Mouse (Mus musculus) Patski (cell line): ENCODE data around the gene Enpp1. TPM values are rescaled to one million over a fixed set of nuclear protein-coding genes. Genes with fewer than 3 reads are reported as not detected.

Experiments used
- ATAC-seq: fragments of 100-300 bp; one replicate; pipeline ENCODE4 v1.8.0; 2021
- CTCF ChIA-PET: fragments of 350-600 bp; sonication (Branson Sonifier 250); formaldehyde crosslinking; loops from one replicate; lab custom pipeline; 2022; ENCODE audit warnings: inconsistent platforms; lab: Charles Lee
- POLR2A ChIA-PET: fragments of 350-600 bp; sonication (Branson Sonifier 250); formaldehyde crosslinking; loops from one replicate; lab custom pipeline; 2022; ENCODE audit warnings: antibody characterized with exemption, inconsistent platforms; lab: Charles Lee
- DNase-seq: peaks from one replicate; pipeline ENCODE4 v3.0.0-alpha.2; 2011; ENCODE audit warnings: low read depth, low spot score
- H3K27me3 ChIP-seq: fragments of 371-371 bp; one replicate; pipeline ENCODE4 v1.5.1; 2021
- CTCF ChIP-seq: fragments of 100-300 bp; IDR thresholded peaks from one replicate; pipeline ENCODE4 v1.5.1; 2021
- in situ Hi-C: fragments of 300-500 bp; cut with MboI; formaldehyde crosslinking; loops from 3 replicates; pipeline ENCODE4 v1.11.1; 2018; ENCODE audit warnings: low pct_unique_long_range_greater_than_20kb, mixed read lengths
- polyA plus RNA-seq: library from polyadenylated mRNA; unstranded; gene quantifications from one replicate; pipeline ENCODE4 v1.2.3, GENCODE M21; 2021

The Enpp1 gene
- polyA plus RNA-seq, 1 experiment from 2014 or later, result 4.0 TPM

- no peak for DNase-seq
- no peak for TF ChIP-seq CTCF
- in situ Hi-C loops, result no loop called here
- no peaks in the 10 kb centered on the region for H3K27me3 ChIP-seq
- no peak for ATAC-seq
- ChIA-PET POLR2A (no interaction called here), CTCF (no interaction called here)
These were observed 1.6 kb downstream of the Enpp1 start for GRCm38 (mm10) chr10:24710361-24710760.

- in situ Hi-C loops, result no loop called here
- no peak for ATAC-seq
- POLR2A ChIA-PET, result no interaction called here
These were observed 4.2 kb downstream of the Enpp1 start for GRCm38 (mm10) chr10:24707745-24708144.

GRCm38 (mm10) chr10:24706431-24707140 lies 5.4 kb downstream of the Enpp1 start:
- CTCF ChIA-PET, result no interaction called here
- in situ Hi-C loops, result no loop called here
- POLR2A ChIA-PET, result no interaction called here
- no peak for TF ChIP-seq CTCF
- H3K27me3 ChIP-seq, result no peaks in the 10 kb centered on the region
- peak; percentile 61 for ATAC-seq
- peak; percentile 19 for DNase-seq

More at GRCm38 (mm10) chr10:24707745-24708144, 4.2 kb downstream of the Enpp1 start:
- TF ChIP-seq CTCF, result no peak
- H3K27me3 ChIP-seq, result no peaks in the 10 kb centered on the region
- CTCF ChIA-PET, result interaction anchor here (1.2 kb wide), 1 partner anchor 54 kb away, joined by 3 read pairs; no protein-coding TSS in a partner anchor
- no peak for DNase-seq

- in situ Hi-C loops, result no loop called here
- H3K27me3 ChIP-seq, result no peaks in the 10 kb centered on the region
- CTCF ChIA-PET, result interaction anchor here (1.1 to 1.2 kb wide), 2 partner anchors 11 to 49 kb away, joined by 3 read pairs; no protein-coding TSS in a partner anchor
- DNase-seq (no peak), ATAC-seq (no peak)
- POLR2A ChIA-PET, result no interaction called here
- TF ChIP-seq CTCF, result no peak
These were observed 9.3 kb downstream of the Enpp1 start for GRCm38 (mm10) chr10:24702698-24703097.

- no peak for ATAC-seq
- peaks cover 3% of the 10 kb centered on the region for H3K27me3 ChIP-seq
- TF ChIP-seq CTCF, result no peak
- DNase-seq, result no peak
- in situ Hi-C loops, result no loop called here
- POLR2A ChIA-PET, result no interaction called here
- CTCF ChIA-PET, result no interaction called here
These were observed 13.7 kb downstream of the Enpp1 start for GRCm38 (mm10) chr10:24698131-24698775.

GRCm38 (mm10) chr10:24696761-24697160 lies 15.2 kb downstream of the Enpp1 start:
- ATAC-seq (no peak), DNase-seq (no peak)
- CTCF ChIA-PET, result no interaction called here
- POLR2A ChIA-PET, result no interaction called here
- H3K27me3 ChIP-seq, result peaks cover 3% of the 10 kb centered on the region
- no peak for TF ChIP-seq CTCF
- in situ Hi-C loops, result no loop called here

- peaks cover 3% of the 10 kb centered on the region for H3K27me3 ChIP-seq
- DNase-seq, result no peak
- TF ChIP-seq CTCF, result no peak
- POLR2A ChIA-PET, result no interaction called here
- in situ Hi-C loops, result no loop called here
- CTCF ChIA-PET, result no interaction called here
- ATAC-seq, result no peak
These were observed 16.2 kb downstream of the Enpp1 start for GRCm38 (mm10) chr10:24695786-24696185.

- ChIA-PET CTCF (interaction anchor here (1.2 to 1.6 kb wide), 2 partner anchors 22 to 23 kb away, joined by 3 to 4 read pairs; no protein-coding TSS in a partner anchor), POLR2A (no interaction called here)
- DNase-seq (no peak), ATAC-seq (no peak)
- peaks cover 3% of the 10 kb centered on the region for H3K27me3 ChIP-seq
- no peak for TF ChIP-seq CTCF
- in situ Hi-C loops, result no loop called here
These were observed 29.3 kb downstream of the Enpp1 start for GRCm38 (mm10) chr10:24682518-24683104.

GRCm38 (mm10) chr10:24677681-24678080 lies 34.3 kb downstream of the Enpp1 start:
- no peak for ATAC-seq
- POLR2A ChIA-PET, result no interaction called here
- CTCF ChIA-PET, result no interaction called here

GRCm38 (mm10) chr10:24674261-24674660 lies 37.7 kb downstream of the Enpp1 start:
- no peak for ATAC-seq
- H3K27me3 ChIP-seq, result no peaks in the 10 kb centered on the region
- ChIA-PET POLR2A (interaction anchor here (0.8 kb wide), 1 partner anchor 12 kb away, joined by 5 read pairs; no protein-coding TSS in a partner anchor), CTCF (no interaction called here)
- in situ Hi-C loops, result no loop called here
- DNase-seq, result no peak
- TF ChIP-seq CTCF, result no peak

More at GRCm38 (mm10) chr10:24677681-24678080, 34.3 kb downstream of the Enpp1 start:
- no peaks in the 10 kb centered on the region for H3K27me3 ChIP-seq
- in situ Hi-C loops, result no loop called here
- TF ChIP-seq CTCF, result no peak
- no peak for DNase-seq

GRCm38 (mm10) chr10:24672948-24673347 lies 39.0 kb downstream of the Enpp1 start:
- H3K27me3 ChIP-seq, result no peaks in the 10 kb centered on the region
- TF ChIP-seq CTCF, result no peak
- POLR2A ChIA-PET, result no interaction called here
- no peak for ATAC-seq
- in situ Hi-C loops, result no loop called here
- CTCF ChIA-PET, result no interaction called here
- DNase-seq, result no peak
